Mouse (Mus musculus): ENCODE measurements at regions not wholly inside any gene's neighbourhood (a gene's known extent, or its start where the extent isn't known, plus 50 kb on each side); places are given as distances from the start of the nearest gene placed in this dataset.

DNA sequence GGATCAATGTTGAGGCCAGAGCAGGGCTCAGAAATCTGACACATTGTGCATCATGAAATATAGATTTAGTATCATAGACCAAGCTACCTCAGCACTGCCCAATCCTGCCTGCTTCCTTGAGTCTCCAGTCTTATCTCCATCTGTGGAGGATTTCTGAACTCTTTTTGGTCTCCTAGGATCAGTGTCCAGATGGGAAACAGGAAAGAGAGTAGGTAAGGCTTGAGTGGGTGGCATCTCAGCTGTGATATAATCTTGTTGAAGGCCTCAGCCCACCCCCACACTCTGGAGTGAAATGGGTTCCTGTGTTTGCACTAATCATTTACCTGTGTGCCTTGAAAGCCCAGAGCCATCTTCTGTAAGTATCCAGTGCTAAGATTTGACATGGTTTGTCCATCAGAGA, 74.3 kb upstream of the Aff3 start:
- DNase-seq (ENCODE audit: low spot score), result no peak

DNA sequence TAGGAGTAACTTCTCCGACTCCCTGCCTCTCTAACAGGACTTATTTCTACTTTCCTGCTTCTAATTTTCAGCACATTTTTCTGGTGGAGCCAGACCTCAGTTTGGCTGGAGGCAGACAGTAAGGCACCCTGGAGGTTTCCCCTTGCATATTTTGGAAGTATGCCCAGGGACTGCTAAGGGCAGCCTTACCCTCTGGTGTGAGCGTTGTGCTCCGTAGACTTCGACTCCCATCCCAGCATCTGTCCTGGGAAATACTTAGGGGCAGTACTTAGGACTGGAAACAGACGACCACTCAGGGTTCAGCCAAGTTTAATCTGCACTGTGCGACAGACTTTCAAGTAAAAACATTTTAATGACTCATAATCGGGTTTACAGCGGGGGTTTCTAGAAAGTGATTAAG, 71.0 kb upstream of the Aff3 start:
- DNase-seq (ENCODE audit: low spot score), result peak; percentile 85

DNA sequence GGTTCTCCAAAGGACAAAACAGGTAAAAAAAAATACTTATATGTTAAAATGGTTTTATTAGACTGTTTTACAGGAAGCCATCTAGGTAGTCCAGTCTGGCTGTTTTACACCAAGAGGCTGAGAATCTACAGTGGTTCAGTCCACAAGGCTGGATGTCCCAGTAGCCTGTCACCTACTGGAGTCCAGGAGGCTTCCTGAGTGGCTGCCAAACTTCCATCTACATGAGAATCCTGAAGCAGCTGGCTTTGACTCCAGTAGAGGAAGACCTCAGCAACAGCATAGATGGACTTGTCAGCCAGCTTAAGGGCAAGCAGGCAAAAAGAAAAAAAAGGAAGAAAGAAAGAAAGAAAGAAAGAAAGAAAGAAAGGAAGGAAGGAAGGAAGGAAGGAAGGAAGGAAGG, 68.4 kb upstream of the Aff3 start:
- peak; percentile 94 for DNase-seq (ENCODE audit: low spot score)

DNA sequence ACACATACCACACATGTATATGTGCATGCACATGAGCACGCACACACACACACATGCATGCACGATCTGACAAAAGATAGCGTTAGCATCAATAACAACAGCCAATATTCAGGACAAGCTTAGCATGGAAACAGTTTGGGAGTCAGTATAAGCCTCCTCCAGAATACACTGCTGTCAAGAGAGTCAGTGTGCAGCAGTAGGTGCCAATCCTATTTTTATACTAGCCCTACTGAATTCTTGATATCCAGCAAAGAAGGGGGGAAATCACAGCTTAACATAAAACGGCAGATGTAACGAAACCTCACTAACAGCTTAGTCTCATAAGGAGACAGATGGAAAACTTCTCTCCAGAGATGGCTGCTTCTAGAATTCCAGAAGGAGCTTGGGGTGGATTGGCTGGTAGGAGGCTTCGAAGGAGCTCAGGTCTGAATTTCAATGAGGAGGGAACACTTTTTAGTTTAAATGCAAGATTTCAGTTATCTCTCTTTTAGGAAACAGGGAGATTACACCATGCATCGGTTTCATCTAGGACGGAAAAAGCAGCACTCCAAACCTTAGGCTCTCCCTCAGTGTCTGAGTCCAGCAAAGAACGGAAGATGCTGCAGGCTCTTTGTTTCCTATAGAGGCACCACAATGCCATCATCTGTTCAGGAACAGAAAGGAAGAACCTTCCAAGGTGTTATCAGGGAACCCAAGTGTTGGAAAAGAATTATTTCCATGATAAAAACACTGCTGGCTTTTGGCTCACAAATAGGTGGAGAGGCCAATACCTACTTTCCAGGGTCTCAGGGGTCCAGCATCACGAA, 65.4 kb upstream of the Aff3 start:
- DNase-seq (ENCODE audit: low spot score), result no peak

DNA sequence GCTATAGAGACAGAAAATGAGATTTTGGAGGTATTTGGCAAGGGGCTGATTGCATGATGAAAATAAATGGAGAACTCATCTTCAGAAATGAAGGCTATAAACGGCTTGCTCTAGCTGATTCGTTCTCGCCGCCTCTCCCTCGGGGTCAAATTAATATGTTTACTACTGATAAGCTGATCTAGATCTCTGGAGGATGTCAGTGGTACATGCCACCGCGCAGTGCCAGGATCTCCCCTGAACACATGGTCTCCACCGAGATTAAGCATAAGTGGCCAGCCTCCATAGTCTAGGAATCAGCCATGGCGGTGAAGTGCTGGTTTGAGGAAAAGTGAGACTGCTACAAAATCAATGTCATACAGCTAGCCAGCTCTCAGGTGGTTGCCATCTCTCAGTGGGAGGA, 61.0 kb upstream of the Aff3 start:
- DNase-seq (ENCODE audit: low spot score), result no peak

DNA sequence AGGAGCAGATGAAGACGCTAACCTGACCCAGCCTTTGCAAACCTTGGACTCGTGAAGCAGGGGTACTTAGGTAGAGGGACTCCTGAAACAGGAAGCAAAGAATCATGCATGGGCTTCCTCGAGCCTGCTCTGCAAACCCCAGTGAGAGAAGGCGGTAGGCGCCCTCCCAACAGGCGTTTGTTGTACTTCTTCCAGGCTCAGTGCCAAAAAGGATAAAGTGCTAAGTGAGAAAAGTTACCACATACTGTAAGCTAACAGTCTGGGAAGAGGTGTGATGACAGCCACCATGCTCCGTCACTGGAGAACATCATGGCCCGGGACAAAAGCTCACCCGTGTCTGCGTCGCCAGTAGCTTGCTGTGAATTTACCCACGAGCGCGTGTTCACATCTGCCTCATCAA, 59.9 kb upstream of the Aff3 start:
- DNase-seq (ENCODE audit: low spot score), result peak; percentile 67

DNA sequence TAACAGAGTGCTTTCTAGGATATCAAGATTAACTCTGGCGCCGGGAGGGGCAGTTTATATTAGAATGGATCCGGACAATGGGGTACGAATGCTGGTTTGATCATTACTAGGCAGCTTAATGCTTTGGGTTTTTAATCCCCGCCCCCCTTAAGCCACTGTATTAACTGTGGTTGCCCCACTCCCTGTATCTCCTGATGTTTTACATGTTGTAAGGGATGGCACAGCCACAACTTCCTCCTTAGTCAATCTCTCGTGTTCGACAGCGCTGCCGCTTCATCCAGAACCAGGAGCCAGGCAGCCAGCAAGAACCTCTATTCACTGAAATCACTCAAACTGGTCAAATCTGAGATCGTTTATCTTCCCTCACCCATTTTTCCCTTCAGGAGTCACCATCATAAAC, 57.4 kb upstream of the Aff3 start:
- no peak for DNase-seq (ENCODE audit: low spot score)

DNA sequence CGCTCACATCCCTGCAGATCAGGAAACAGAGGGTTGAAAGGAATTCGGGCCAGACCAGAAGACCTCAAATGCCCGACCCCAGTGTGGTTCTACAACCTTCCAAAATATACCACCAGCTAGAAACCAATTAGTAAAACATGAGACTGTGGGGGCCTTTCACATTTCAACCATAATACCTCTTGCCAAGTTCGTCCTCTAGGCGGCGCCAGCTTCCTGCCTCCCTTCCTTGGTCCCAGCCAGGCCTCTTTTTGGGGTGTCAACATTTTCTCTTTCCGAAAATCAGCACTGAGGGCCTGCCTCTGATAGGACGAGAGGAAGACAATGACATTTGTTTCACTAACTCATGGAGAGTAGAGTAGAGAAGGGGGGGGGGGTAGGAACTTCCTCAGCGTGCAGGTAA, 55.5 kb upstream of the Aff3 start:
- peak; percentile 36 for DNase-seq (ENCODE audit: low spot score)

DNA sequence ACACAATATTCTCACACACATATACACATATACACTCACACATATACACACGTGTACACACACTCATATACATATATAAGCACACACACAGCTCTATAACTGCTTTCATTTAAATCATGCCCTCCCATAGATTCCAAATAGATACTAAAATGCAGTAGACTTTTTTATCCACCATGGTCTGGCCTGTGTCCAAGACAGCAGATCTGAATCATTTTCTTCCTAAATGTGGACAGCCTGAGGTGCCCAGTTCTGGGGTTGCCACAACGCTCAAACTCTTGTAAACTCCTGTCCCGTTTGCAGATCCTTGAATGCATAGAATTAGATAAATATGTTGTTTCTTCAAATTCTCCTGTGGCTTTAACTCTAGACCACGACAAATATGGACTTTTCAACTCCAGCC, 50.9 kb upstream of the Aff3 start:
- DNase-seq (ENCODE audit: low spot score), result peak; percentile 25
